Mouse (Mus musculus) right cerebral cortex, adult 2 months (tissue): ENCODE measurements at regions not wholly inside any gene's neighbourhood (a gene's known extent, or its start where the extent isn't known, plus 50 kb on each side); places are given as distances from the start of the nearest gene placed in this dataset.

Experiments
- DNase-seq, 2 experiments: peaks; one replicate each; pipeline ENCODE4 v3.0.0; 2021 to 2022; ENCODE audit warnings: low spot score in 2 of 2

GRCm38 (mm10) chr7:58093523-58093922 lies 562.4 kb upstream of the Atp10a start:
- no peak for DNase-seq

DNA sequence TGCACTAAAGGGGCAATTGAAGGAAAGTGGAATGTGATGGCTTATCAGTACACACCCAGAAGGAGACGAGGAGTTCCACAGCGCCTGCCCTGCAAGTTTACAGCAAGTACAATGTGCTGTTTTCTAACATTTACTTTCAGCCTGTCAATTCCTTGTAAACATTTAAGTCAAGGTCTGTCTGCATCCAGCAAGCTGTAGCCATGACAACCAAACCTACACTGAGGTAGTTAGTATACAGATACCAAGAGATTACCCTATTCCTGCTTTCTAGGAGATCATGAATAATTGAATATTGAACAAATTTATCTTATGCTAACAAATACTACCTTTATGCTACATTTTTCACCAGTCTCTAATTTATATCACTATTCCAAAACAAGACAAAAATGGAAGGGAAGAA lies 569.0 kb upstream of the Gabra5 start:
- no peak for DNase-seq

- DNase-seq: no peak
These were observed 523.1 kb upstream of the Gabra5 start for GRCm38 (mm10) chr7:58032975-58033374.

DNA sequence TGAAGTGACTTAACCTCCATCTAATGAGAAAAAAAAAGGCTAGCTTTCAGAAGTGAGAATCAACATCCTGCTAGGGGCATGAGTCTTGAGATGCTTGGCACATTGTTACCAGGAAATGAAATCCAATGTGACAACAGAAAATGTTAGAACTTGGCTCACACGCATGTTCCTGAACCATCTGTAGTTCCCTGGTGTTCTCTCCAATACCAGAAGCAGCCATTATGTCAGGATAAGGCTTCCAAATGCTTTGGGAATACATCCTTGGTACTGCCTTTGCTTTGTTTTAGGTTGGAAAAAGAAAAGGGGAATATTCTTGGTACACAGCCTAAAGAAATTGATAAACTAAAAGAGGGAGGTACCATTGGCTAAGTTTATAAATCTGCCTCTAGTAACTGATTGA lies 522.3 kb upstream of the Gabra5 start:
- peak in 1 of 2 experiments; percentile 3 for DNase-seq

- DNase-seq: peak; percentile 35 to 37
These were observed 482.8 kb upstream of the Gabra5 start for GRCm38 (mm10) chr7:57992406-57993223.

- no peak for DNase-seq
These were observed 473.3 kb upstream of the Gabra5 start for GRCm38 (mm10) chr7:57983192-57983591.

- no peak for DNase-seq
These were observed 456.4 kb upstream of the Gabra5 start for GRCm38 (mm10) chr7:57966216-57966615.

DNA sequence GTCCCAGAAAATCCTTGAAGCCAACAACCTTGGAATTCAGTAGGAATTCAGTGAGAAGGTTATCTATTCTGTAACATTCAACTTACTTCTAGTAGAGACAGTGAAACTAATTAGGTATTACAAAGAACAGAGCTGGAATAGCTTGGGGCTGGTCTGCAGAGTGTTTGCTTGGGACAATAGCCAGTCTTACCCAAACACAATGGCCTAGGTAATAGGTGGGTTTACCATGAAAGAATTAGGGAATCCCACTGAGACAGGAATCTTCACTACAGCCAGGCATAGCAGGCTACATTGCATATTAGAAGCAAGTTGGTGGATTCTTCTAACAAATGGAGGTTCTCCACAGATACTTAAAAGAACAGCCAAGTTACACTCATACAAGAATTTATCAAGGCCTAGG lies 449.0 kb upstream of the Gabra5 start:
- no peak for DNase-seq
